Mouse (Mus musculus) brain, embryonic 18.5 days (tissue): Measurements from ENCODE around the gene Lrpprc.
"Not testable (repeated sequence)": the region's sequence is repeated elsewhere in the genome, so short reads cannot be mapped to it uniquely, and the experiment has no call there.

Experiments used
- DNase-seq: peaks from one replicate; pipeline ENCODE4 v3.0.0-alpha.2; 2012; ENCODE audit warnings: low read depth, low spot score

Lrpprc gene

GRCm38 (mm10) chr17:84790447-84791098 lies at the start of gene Lrpprc:
Gene Lrpprc (minus strand): TSS chr17:84790789.
- peak; percentile 91 for DNase-seq

- peak; percentile 42 for DNase-seq
Measured at GRCm38 (mm10) chr17:84837780-84838179, 47.2 kb upstream of the Lrpprc start.

DNA sequence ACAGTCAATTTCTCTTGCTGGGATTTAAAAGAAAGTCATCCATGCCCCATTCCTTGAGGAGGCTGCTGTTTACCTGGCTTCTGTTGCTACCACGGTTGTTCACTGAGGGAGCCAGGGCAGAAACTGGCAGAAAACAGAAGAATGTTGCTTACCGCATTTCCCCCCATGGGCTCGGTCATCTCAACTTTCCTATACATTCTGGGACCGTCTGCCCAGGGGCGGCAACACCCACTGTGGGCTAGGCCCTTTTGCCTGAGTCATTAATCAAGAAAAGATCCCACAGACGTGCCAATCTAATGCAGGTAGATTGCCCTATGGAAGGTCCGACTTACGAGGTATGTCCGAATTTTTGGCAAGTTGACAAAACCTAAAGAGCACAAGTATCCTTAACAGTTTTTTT lies 44.7 kb upstream of the Lrpprc start:
- DNase-seq = no peak

GRCm38 (mm10) chr17:84832346-84832745 lies 41.8 kb upstream of the Lrpprc start:
- DNase-seq = no peak

- DNase-seq = no peak
Measured at GRCm38 (mm10) chr17:84828301-84828700, 37.7 kb upstream of the Lrpprc start.

DNA sequence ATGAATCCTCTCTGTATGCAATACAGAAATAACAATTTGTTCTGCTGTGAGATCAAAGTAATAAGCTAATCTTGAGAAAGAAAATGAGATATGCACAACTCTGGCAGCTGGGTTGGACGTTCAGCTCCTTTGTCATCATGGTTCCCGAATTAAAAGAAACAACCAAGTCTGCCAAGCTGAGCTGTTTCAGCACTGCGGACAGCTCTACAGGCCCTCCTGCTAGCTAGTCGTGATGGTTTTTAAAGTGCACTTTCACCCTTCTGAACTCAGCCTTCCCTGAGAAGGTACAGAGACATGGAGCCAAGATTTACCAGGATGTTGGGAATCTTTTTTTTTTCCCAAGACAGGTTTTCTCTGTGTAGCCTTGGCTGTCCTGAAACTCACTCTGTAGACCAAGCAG lies 30.0 kb upstream of the Lrpprc start:
- no peak for DNase-seq

GRCm38 (mm10) chr17:84818390-84818789 lies 27.8 kb upstream of the Lrpprc start:
- DNase-seq = no peak

- no peak for DNase-seq
Measured at GRCm38 (mm10) chr17:84816014-84816461, 25.4 kb upstream of the Lrpprc start.

DNA sequence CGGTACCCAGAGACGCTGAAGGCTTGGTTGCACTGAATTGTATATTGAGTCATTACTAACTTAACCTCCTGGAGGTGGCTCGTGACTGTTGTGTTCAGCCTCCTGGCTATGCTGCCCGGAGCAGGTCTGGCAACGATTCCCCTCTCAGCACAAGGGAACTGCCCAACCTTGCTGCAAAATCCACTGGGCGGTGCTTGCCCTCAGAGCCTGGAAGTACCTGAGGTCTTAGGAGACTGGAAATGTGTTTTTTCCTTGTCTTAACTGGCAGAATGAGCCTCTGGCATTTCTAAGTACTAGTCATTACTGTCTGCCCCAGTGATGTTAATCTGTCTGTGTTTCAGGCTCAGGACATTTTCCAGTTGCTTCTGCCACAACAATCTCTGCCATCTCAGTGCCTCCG lies 24.3 kb upstream of the Lrpprc start:
- DNase-seq = no peak

- DNase-seq = not testable (repeated sequence)
Measured at GRCm38 (mm10) chr17:84814192-84814591, 23.6 kb upstream of the Lrpprc start.

DNA sequence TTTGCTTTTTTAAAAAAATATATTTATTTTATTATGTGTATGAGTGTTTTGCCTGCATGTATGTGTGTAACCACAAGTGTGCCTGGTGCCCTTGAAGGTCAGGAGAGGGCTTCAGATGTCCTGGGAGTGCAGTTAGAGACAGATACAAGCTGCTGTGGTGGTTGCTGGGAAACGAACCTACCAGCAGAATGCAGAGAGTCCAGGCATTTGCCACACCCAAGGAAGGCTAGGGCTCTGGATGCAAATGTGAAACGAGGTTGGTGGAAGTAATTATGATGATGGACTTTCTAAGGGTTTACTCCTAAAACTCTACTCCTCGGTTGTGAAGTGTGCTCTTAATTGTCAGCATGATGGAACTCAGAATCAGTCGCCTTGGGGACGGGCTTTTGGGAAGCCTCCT lies 1.4 kb upstream of the Lrpprc start:
- DNase-seq = no peak

DNA sequence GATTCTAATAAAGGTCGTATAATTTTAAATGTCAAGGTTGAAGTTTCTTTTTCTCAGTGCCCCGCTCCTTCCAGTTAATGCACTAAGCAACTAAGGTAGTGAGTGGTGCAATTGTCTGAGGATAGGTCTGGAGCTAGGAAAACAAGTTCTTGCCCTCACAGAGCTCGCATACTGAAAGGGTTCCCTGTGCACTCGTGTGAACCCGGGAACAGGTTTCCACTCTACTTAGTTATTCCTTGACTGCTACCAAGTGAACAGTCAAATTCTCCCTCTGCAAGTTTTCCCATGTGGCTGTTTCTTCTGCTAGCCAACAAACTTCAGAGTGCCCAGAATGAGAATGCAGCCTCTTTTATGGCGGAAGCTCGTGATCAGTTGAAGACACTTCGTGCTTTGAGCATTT lies 567 bp upstream of the Lrpprc start:
- no peak for DNase-seq

- DNase-seq = no peak
Measured at GRCm38 (mm10) chr17:84790043-84790442, 546 bp downstream of the Lrpprc start.

- DNase-seq = no peak
Measured at GRCm38 (mm10) chr17:84788376-84789125, 2.0 kb downstream of the Lrpprc start.

GRCm38 (mm10) chr17:84787477-84787876 lies 3.1 kb downstream of the Lrpprc start:
- no peak for DNase-seq

- DNase-seq = no peak
Measured at GRCm38 (mm10) chr17:84786911-84787310, 3.7 kb downstream of the Lrpprc start.

DNA sequence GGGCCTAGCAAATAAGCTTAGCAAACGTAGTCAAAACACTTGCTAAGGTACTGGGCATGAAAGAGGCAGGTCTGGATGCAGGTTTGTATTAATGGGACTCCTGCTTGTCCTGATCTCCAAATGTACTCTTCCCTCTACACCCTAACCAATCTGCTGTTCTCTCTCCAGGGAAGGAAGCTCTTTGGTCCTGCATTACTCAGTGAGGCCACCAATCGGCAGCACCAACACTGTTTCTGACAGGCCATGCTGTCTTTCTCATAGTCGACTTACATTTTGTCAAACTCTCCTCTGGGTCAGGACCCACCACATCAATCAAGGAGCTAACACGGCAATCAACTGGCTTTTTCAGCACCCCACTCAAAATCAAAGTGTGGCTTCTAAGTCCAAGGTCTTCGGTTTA lies 5.4 kb downstream of the Lrpprc start:
- no peak for DNase-seq

- DNase-seq = no peak
Measured at GRCm38 (mm10) chr17:84783491-84783890, 7.1 kb downstream of the Lrpprc start.

GRCm38 (mm10) chr17:84780321-84780720 lies 10.3 kb downstream of the Lrpprc start:
- DNase-seq = no peak

- no peak for DNase-seq
Measured at GRCm38 (mm10) chr17:84778477-84778978, 12.1 kb downstream of the Lrpprc start.

GRCm38 (mm10) chr17:84776362-84777000 lies 14.1 kb downstream of the Lrpprc start:
- no peak for DNase-seq

GRCm38 (mm10) chr17:84775291-84775690 lies 15.3 kb downstream of the Lrpprc start:
- no peak for DNase-seq
